Comparison of ENCODE assay signal across 21 mouse cellular contexts in genomic region chr16:50415406-50415805, GRCm38 (mm10). TPM values are rescaled to one million over a fixed set of nuclear protein-coding genes. Genes with fewer than 3 reads are reported as not detected.
DNase-seq lines count a peak whose midpoint lies in the region; TF ChIP-seq lines count a peak whose summit lies in the region.
"Had no signal": no experiment of that assay in that cellular context is flagged by ENCODE, and none has a peak within 500 bp of the region (broad histone marks: within the 10 kb centered on the region; RNA-seq: fewer than 3 reads in every experiment).

No protein-coding gene starts in this region.

- DNase-seq in CH12.LX (ENCODE audit: extremely low read depth) (peak; percentile 75), R1 (ENCODE audit: low read depth, low spot score) (peak; percentile 56), MN1 (ENCODE audit: low spot score) (no peak)
- DNase-seq in splenic B cell, adult 2 months (ENCODE audit: low read depth, low spot score), result peak; percentile 31
- DNase-seq in thymus, postnatal 14 days, result no peak
- DNase-seq in gastrocnemius, postnatal 14 days, result no peak
- DNase-seq: adrenal gland, adult 2 months; adrenal gland, postnatal 10 days; adrenal gland, postnatal 25 days; cerebellum, adult 11 months; cerebellum, adult 18-20 months; cerebellum, adult 8-10 months; cerebellum, adult 9-11 months; cerebellum, postnatal 14 days; cerebellum, postnatal 36 days; embryo, embryonic 11 days had no signal

- no peak for TF ChIP-seq CTCF in CH12.LX (conservative IDR thresholded peaks at IDR 0.05 in 1 of 2, IDR thresholded peaks at IDR 0.05 in 1 of 2; ENCODE audit: low read depth in 2 of 2, low read length in 2 of 2)

- TF ChIP-seq EP300 in CH12.LX (IDR thresholded peaks at IDR 0.05; ENCODE audit: low read length), result peak; percentile 73

- H3K27me3 ChIP-seq in CH12.LX (replicated peaks), result no peaks in the 10 kb centered on the region
- H3K27me3 ChIP-seq in splenic B cell, adult 2 months (ENCODE audit: control insufficient read depth, insufficient read depth, low read length, poor library complexity, severe bottlenecking), result no peaks in the 10 kb centered on the region; the same call in 1 of the 2 replicates
- H3K27me3 ChIP-seq: embryonic facial prominence, embryonic 13.5 days; embryonic facial prominence, embryonic 15.5 days; forebrain, embryonic 13.5 days had no signal

- peaks cover 6 to 31% of the 10 kb centered on the region in 2 experiments for H3K36me3 ChIP-seq in CH12.LX (replicated peaks in 1 of 2; ENCODE audit: control insufficient read depth in 1 of 2, insufficient read depth in 1 of 2, low read length in 1 of 2)
- no peaks in the 10 kb centered on the region for H3K36me3 ChIP-seq in splenic B cell, adult 2 months (ENCODE audit: control insufficient read depth, insufficient read depth, low read length, poor library complexity, severe bottlenecking)

- intact Hi-C loops in gastrocnemius, postnatal 14 days (cut with DNase I; ENCODE audit: low total_unique reads), result no loop called here

- dilution Hi-C loops in CH12.LX (cut with MboI; ENCODE audit: extremely low pct_ligation_motif_present, extremely low pct_unique_long_range_greater_than_20kb, low sequenced_read_pairs), result no loop called here

- TF ChIP-seq RAD21 in CH12.LX (IDR thresholded peaks at IDR 0.05; ENCODE audit: low read depth, low read length), result no peak

- TF ChIP-seq POLR2A in CH12.LX (IDR thresholded peaks at IDR 0.05; ENCODE audit: low read depth, low read length), result no peak

- H3K27ac ChIP-seq in CH12.LX (ENCODE audit: insufficient read depth, low read depth), result peak overlapping the region; percentile 72; the same call in 1 of the 2 replicates
- H3K27ac ChIP-seq: embryonic facial prominence, embryonic 13.5 days; embryonic facial prominence, embryonic 15.5 days; forebrain, embryonic 13.5 days had no signal

- H3K4me1 ChIP-seq in CH12.LX (ENCODE audit: control insufficient read depth in 1 of 2, insufficient read depth in 2 of 2), result peaks cover 11 to 60% of the 10 kb centered on the region in 2 experiments
- H3K4me1 ChIP-seq: embryonic facial prominence, embryonic 13.5 days; embryonic facial prominence, embryonic 15.5 days; forebrain, embryonic 13.5 days had no signal

- in situ Hi-C loops in CH12.LX (cut with MboI; ENCODE audit: low pct_ligation_motif_present, low pct_unique_long_range_greater_than_20kb, low sequenced_read_pairs), result loop anchor here (10.0 kb wide), 1 partner anchor 319 kb away; no protein-coding TSS in a partner anchor

- peak overlapping the region; percentile 100 for H3K4me2 ChIP-seq in CH12.LX (ENCODE audit: insufficient read depth, low read depth, poor library complexity, severe bottlenecking)
- H3K4me2 ChIP-seq: embryonic facial prominence, embryonic 13.5 days; embryonic facial prominence, embryonic 15.5 days; forebrain, embryonic 13.5 days had no signal

- no peaks in the 10 kb centered on the region for H3K9me3 ChIP-seq in CH12.LX (replicated peaks; ENCODE audit: low read length)
- H3K9me3 ChIP-seq: embryonic facial prominence, embryonic 13.5 days; embryonic facial prominence, embryonic 15.5 days; forebrain, embryonic 13.5 days; G1E had no signal

- H3K9ac ChIP-seq in CH12.LX (ENCODE audit: insufficient read depth, low read depth), result no peak overlapping the region; the same call in 1 of the 2 replicates
- H3K9ac ChIP-seq: embryonic facial prominence, embryonic 13.5 days; embryonic facial prominence, embryonic 15.5 days; forebrain, embryonic 13.5 days had no signal

- H3K79me2 ChIP-seq in CH12.LX (replicated peaks; ENCODE audit: control insufficient read depth, extremely low read depth, insufficient read depth, poor library complexity, severe bottlenecking), result peaks cover 4% of the 10 kb centered on the region

- peak overlapping the region in 2 of 3 experiments; percentile 11 to 33 for H3K4me3 ChIP-seq in CH12.LX (replicated peaks in 1 of 3; ENCODE audit: low read depth in 2 of 3, low read length in 2 of 3, poor library complexity in 1 of 3)
- H3K4me3 ChIP-seq: embryonic facial prominence, embryonic 13.5 days; embryonic facial prominence, embryonic 15.5 days; erythroblast, embryonic 14.5 days; forebrain, embryonic 13.5 days had no signal

TF ChIP-seq in CH12.LX, 34 proteins besides CTCF, POLR2A, EP300 and RAD21:
- TF ChIP-seq MAFK (IDR thresholded peaks at IDR 0.05; ENCODE audit: insufficient replicate concordance, low read length) (peak; percentile 34; the same call in 1 of the 2 replicates), USF1 (IDR thresholded peaks at IDR 0.05; ENCODE audit: low read depth, low read length) (no peak), SIN3A (IDR thresholded peaks at IDR 0.05; ENCODE audit: low read length) (peak; percentile 55; the same call in 1 of the 2 replicates), E2F4 (IDR thresholded peaks at IDR 0.05; ENCODE audit: insufficient replicate concordance, low read depth, low read length) (no peak), BHLHE40 (IDR thresholded peaks at IDR 0.05; ENCODE audit: low read depth, low read length) (peak; percentile 56), CHD1 (IDR thresholded peaks at IDR 0.05; ENCODE audit: low read depth, low read length) (peak; percentile 52; the same call in 1 of the 2 replicates), PAX5 (IDR thresholded peaks at IDR 0.05; ENCODE audit: low read length) (no peak), POLR2AphosphoS2 (IDR thresholded peaks at IDR 0.05; ENCODE audit: low read depth, low read length) (no peak), GABPA (IDR thresholded peaks at IDR 0.05; ENCODE audit: insufficient replicate concordance, low read depth, low read length) (no peak), ETS1 (conservative IDR thresholded peaks at IDR 0.05; ENCODE audit: low read depth, low read length) (peak; percentile 50; the same call in 1 of the 2 replicates), JUND (conservative IDR thresholded peaks at IDR 0.05; ENCODE audit: low read depth, low read length) (no peak; the same call in 1 of the 2 replicates), MEF2A (IDR thresholded peaks at IDR 0.05; ENCODE audit: borderline replicate concordance, low read depth, low read length) (peak; percentile 92), ZC3H11A (IDR thresholded peaks at IDR 0.05; ENCODE audit: low read depth, low read length) (no peak), SMC3 (IDR thresholded peaks at IDR 0.05; ENCODE audit: low read depth, low read length) (no peak), ZKSCAN1 (IDR thresholded peaks at IDR 0.05; ENCODE audit: borderline replicate concordance, low read depth, low read length) (no peak), MXI1 (IDR thresholded peaks at IDR 0.05; ENCODE audit: low read depth, low read length) (peak; percentile 71; the same call in 1 of the 2 replicates), HCFC1 (IDR thresholded peaks at IDR 0.05; ENCODE audit: low read depth, low read length) (no peak), IRF4 (IDR thresholded peaks at IDR 0.05; ENCODE audit: low read depth, low read length) (peak; percentile 91), NELFE (IDR thresholded peaks at IDR 0.05; ENCODE audit: low read depth, low read length) (no peak), ZMIZ1 (IDR thresholded peaks at IDR 0.05; ENCODE audit: low read depth, low read length) (no peak), MAX (IDR thresholded peaks at IDR 0.05; ENCODE audit: low read length) (peak; percentile 76), CHD2 (IDR thresholded peaks at IDR 0.05; ENCODE audit: low read length) (peak; percentile 61), ELF1 (IDR thresholded peaks at IDR 0.05; ENCODE audit: low read depth, low read length) (no peak; the same call in 1 of the 2 replicates), USF2 (conservative IDR thresholded peaks at IDR 0.05; ENCODE audit: low read depth, low read length) (no peak), TBP (conservative IDR thresholded peaks at IDR 0.05; ENCODE audit: low read depth, low read length) (no peak), TCF12 (IDR thresholded peaks at IDR 0.05; ENCODE audit: low read depth, low read length) (peak; percentile 39; the same call in 1 of the 2 replicates), UBTF (IDR thresholded peaks at IDR 0.05; ENCODE audit: low read depth, low read length) (no peak), KAT2A (IDR thresholded peaks at IDR 0.05; ENCODE audit: insufficient replicate concordance, low read length) (no peak), NRF1 (IDR thresholded peaks at IDR 0.05; ENCODE audit: low read depth, low read length) (no peak), ZNF384 (IDR thresholded peaks at IDR 0.05; ENCODE audit: low read depth, low read length) (peak; percentile 92), JUN (IDR thresholded peaks at IDR 0.05; ENCODE audit: insufficient read depth, low read depth, low read length) (no peak), MYC (IDR thresholded peaks at IDR 0.05; ENCODE audit: low read depth, low read length) (peak; percentile 83), MAZ (IDR thresholded peaks at IDR 0.05; ENCODE audit: low read depth, low read length) (no peak), RCOR1 (conservative IDR thresholded peaks at IDR 0.05; ENCODE audit: low read depth, low read length) (peak; percentile 64; the same call in 1 of the 2 replicates)

RNA-seq across cellular contexts. Expression of gene Bbx, which starts 16.8 kb away (rescaled TPM):
- 22.1 and 26.2 TPM in 2 replicates for total RNA-seq in CH12.LX (2012; rRNA removed)
- total RNA-seq in CH12.LX (2014; rRNA removed), result 20.6 and 22.1 TPM in 2 replicates
- 20.7 and 21.6 TPM in 2 replicates for polyA plus RNA-seq in CH12.LX (2012; ENCODE audit: insufficient read length, low read depth)
- 1 to 10 TPM; 8.4 to 8.5 TPM for total RNA-seq in gastrocnemius, postnatal 14 days (2021)

Comparison
In these comparisons a context has a peak if more than half of its experiments do, and no peak if none do; other contexts are left out.
1. DNase-seq: peak in CH12.LX (single experiment), R1 (single experiment) and splenic B cell, adult 2 months (single experiment); none in thymus, postnatal 14 days (single experiment), gastrocnemius, postnatal 14 days (single experiment) and MN1 (single experiment).